Mouse (Mus musculus): ENCODE data around the gene Khdc3. TPM values are rescaled to one million over a fixed set of nuclear protein-coding genes. Genes with fewer than 3 reads are reported as not detected.
A peak's percentile ranks its signal among the peaks of the same experiment; 100 is the strongest.

Gene Khdc3
- polyA plus RNA-seq, 1 experiment from 2014 or later: 0.26 TPM

GRCm38 (mm10) chr9:73129875-73130274 lies 28.2 kb downstream of the Khdc3 start:
- no peak overlapping the region for H3K4me2 ChIP-seq (ENCODE audit: low read length)
- ATAC-seq (replicated peaks; ENCODE audit: low FRiP score, low TSS enrichment, low read depth) (no peak), DNase-seq (ENCODE audit: low spot score) (no peak)
- H3K27ac ChIP-seq (ENCODE audit: low read depth): no peak overlapping the region
- no peak overlapping the region for H3K4me3 ChIP-seq (ENCODE audit: low read depth, low read length)
- no peaks in the 10 kb centered on the region for H3K4me1 ChIP-seq (replicated peaks; ENCODE audit: control insufficient read depth, insufficient read depth, low read length)
- H3K27me3 ChIP-seq (replicated peaks; ENCODE audit: control insufficient read depth, insufficient read depth, low read length): no peaks in the 10 kb centered on the region
- no peak overlapping the region for H3K9ac ChIP-seq (ENCODE audit: low read length)
- H3K9me3 ChIP-seq (ENCODE audit: control insufficient read depth, low read length): no peaks in the 10 kb centered on the region
- WGBS: 86% methylated on average over 8 of the region's 8 CpGs
- peaks cover 53% of the 10 kb centered on the region for H3K36me3 ChIP-seq (ENCODE audit: control insufficient read depth, insufficient read depth, low read length)

- 83% methylated on average over 4 of the region's 4 CpGs for WGBS
- no peak overlapping the region for H3K27ac ChIP-seq (ENCODE audit: low read depth)
- no peak overlapping the region for H3K4me2 ChIP-seq (ENCODE audit: low read length)
- 0 out of 2 replicates have a peak, but pooled peaks have one; percentile 27 for ATAC-seq (replicated peaks; ENCODE audit: low FRiP score, low TSS enrichment, low read depth)
- no peaks in the 10 kb centered on the region for H3K4me1 ChIP-seq (replicated peaks; ENCODE audit: control insufficient read depth, insufficient read depth, low read length)
- peaks cover 46% of the 10 kb centered on the region for H3K36me3 ChIP-seq (ENCODE audit: control insufficient read depth, insufficient read depth, low read length)
- no peak overlapping the region for H3K9ac ChIP-seq (ENCODE audit: low read length)
- no peak overlapping the region for H3K4me3 ChIP-seq (ENCODE audit: low read depth, low read length)
- no peak for DNase-seq (ENCODE audit: low spot score)
- H3K27me3 ChIP-seq (replicated peaks; ENCODE audit: control insufficient read depth, insufficient read depth, low read length): no peaks in the 10 kb centered on the region
- H3K9me3 ChIP-seq (ENCODE audit: control insufficient read depth, low read length): no peaks in the 10 kb centered on the region
Observed at GRCm38 (mm10) chr9:73130529-73130928, 28.9 kb downstream of the Khdc3 start.

- H3K9me3 ChIP-seq (ENCODE audit: control insufficient read depth, low read length): no peaks in the 10 kb centered on the region
- ATAC-seq (replicated peaks; ENCODE audit: low FRiP score, low TSS enrichment, low read depth): no peak
- H3K4me1 ChIP-seq (replicated peaks; ENCODE audit: control insufficient read depth, insufficient read depth, low read length): no peaks in the 10 kb centered on the region
- 42% methylated on average over 11 of the region's 11 CpGs for WGBS
- H3K36me3 ChIP-seq (ENCODE audit: control insufficient read depth, insufficient read depth, low read length): no peaks in the 10 kb centered on the region
- H3K27me3 ChIP-seq (replicated peaks; ENCODE audit: control insufficient read depth, insufficient read depth, low read length): no peaks in the 10 kb centered on the region
- DNase-seq (ENCODE audit: low spot score): no peak
- H3K4me2 ChIP-seq (ENCODE audit: low read length): no peak overlapping the region
- no peak overlapping the region for H3K27ac ChIP-seq (ENCODE audit: low read depth)
- no peak overlapping the region for H3K4me3 ChIP-seq (ENCODE audit: low read depth, low read length)
- no peak overlapping the region for H3K9ac ChIP-seq (ENCODE audit: low read length)
Observed at GRCm38 (mm10) chr9:73137341-73137886, 35.8 kb downstream of the Khdc3 start.

Other genes starting within 250 kb of the Khdc3 start
- 4.6 and 5.1 TPM in 2 replicates for gene Pygo1, start 176.2 kb upstream of the Khdc3 start, polyA plus RNA-seq (2014; fragmentation: Nextera tagmentation; extraction: Ambion mirVana)
- 0.87 and 1.4 TPM in 2 replicates for gene Dyx1c1, start 143.1 kb upstream of the Khdc3 start, polyA plus RNA-seq (2014; fragmentation: Nextera tagmentation; extraction: Ambion mirVana)
- gene Gm44503, start 143.0 kb upstream of the Khdc3 start, polyA plus RNA-seq (2014; fragmentation: Nextera tagmentation; extraction: Ambion mirVana): not detected in 2 replicates
- 11.1 and 12.2 TPM in 2 replicates for gene Ccpg1os, start 116.5 kb upstream of the Khdc3 start, polyA plus RNA-seq (2014; fragmentation: Nextera tagmentation; extraction: Ambion mirVana)
- gene Ccpg1, start 116.4 kb upstream of the Khdc3 start, polyA plus RNA-seq (2014; fragmentation: Nextera tagmentation; extraction: Ambion mirVana): 21.8 and 22.4 TPM in 2 replicates
- gene Pigb, start 61.5 kb upstream of the Khdc3 start, polyA plus RNA-seq (2014; fragmentation: Nextera tagmentation; extraction: Ambion mirVana): 18.5 and 19.6 TPM in 2 replicates
- 2.1 and 2.9 TPM in 2 replicates for gene Rab27a, start 57.0 kb upstream of the Khdc3 start, polyA plus RNA-seq (2014; fragmentation: Nextera tagmentation; extraction: Ambion mirVana)
- gene Gm20509, start 634 bp downstream of the Khdc3 start, polyA plus RNA-seq (2014; fragmentation: Nextera tagmentation; extraction: Ambion mirVana): not detected in 2 replicates
- gene Rsl24d1, start 11.6 kb downstream of the Khdc3 start, polyA plus RNA-seq (2014; fragmentation: Nextera tagmentation; extraction: Ambion mirVana): 121 and 126 TPM in 2 replicates

Measured in intestine, embryonic 14.5 days (tissue).